Mouse (Mus musculus) hindbrain, embryonic 12.5 days (tissue): ENCODE results near the gene Klhl5. TPM values are rescaled to one million over a fixed set of nuclear protein-coding genes. Genes with fewer than 3 reads are reported as not detected.

Source experiments
- ATAC-seq: fragments of 200-750 bp; cut with Nextera tagmentation; 2 replicates; pipeline ENCODE4 v1.8.0; 2017; ENCODE audit warnings: moderate TSS enrichment; ENCODE audit not compliant: low FRiP score
- H3K27ac ChIP-seq: fragments of 300-500 bp; sonication (generic); 2 replicates; pipeline ENCODE4 v1.5.1; 2016; ENCODE audit warnings: mild to moderate bottlenecking
- H3K27me3 ChIP-seq: fragments of 300-500 bp; sonication (generic); 2 replicates; pipeline ENCODE4 v1.6.1; 2016; ENCODE audit warnings: mild to moderate bottlenecking
- H3K36me3 ChIP-seq: fragments of 300-500 bp; sonication (generic); 2 replicates; pipeline ENCODE4 v1.6.1; 2016; ENCODE audit warnings: mild to moderate bottlenecking
- H3K4me1 ChIP-seq: fragments of 300-500 bp; sonication (generic); 2 replicates; pipeline ENCODE4 v1.6.1; 2016
- H3K4me2 ChIP-seq: fragments of 300-500 bp; sonication (generic); replicated peaks from 2 replicates; pipeline ENCODE4 v1.6.1; 2016; ENCODE audit warnings: mild to moderate bottlenecking
- H3K4me3 ChIP-seq: fragments of 300-500 bp; sonication (generic); 2 replicates; pipeline ENCODE4 v1.5.1; 2016; ENCODE audit warnings: mild to moderate bottlenecking
- H3K9ac ChIP-seq: fragments of 300-500 bp; sonication (generic); 2 replicates; pipeline ENCODE4 v1.6.1; 2016; ENCODE audit warnings: mild to moderate bottlenecking, moderate library complexity
- H3K9me3 ChIP-seq: fragments of 300-500 bp; sonication (generic); replicated peaks from 2 replicates; pipeline ENCODE4 v1.6.1; 2016; ENCODE audit warnings: mild to moderate bottlenecking
- WGBS: fragments of 180-500 bp; shearing (Covaris S2); methylation state at CpG from one replicate; pipeline ENCODE4 v1.1.7; 2016; 5-methylcytosine and 5-hydroxymethylcytosine counted together
- polyA plus RNA-seq: library from polyadenylated mRNA; unstranded; fragments of >200 nt; fragmentation: Nextera tagmentation; extraction: Ambion mirVana; gene quantifications from 2 replicates; pipeline ENCODE4 v1.2.1, GENCODE M21; 2016

The Klhl5 gene
- polyA plus RNA-seq, 1 experiment from 2014 or later: 33.7 TPM

- no peaks in the 10 kb centered on the region for H3K4me1 ChIP-seq
- H3K9me3 ChIP-seq: no peaks in the 10 kb centered on the region
- peaks cover 23% of the 10 kb centered on the region for H3K36me3 ChIP-seq
- H3K27me3 ChIP-seq: no peaks in the 10 kb centered on the region
- H3K4me2 ChIP-seq: no peak overlapping the region
- no peak overlapping the region for H3K9ac ChIP-seq
- no peak for ATAC-seq
- no peak overlapping the region for H3K4me3 ChIP-seq
- 89% methylated on average over 6 of the region's 6 CpGs for WGBS
- no peak overlapping the region for H3K27ac ChIP-seq
Observed at GRCm38 (mm10) chr5:65154287-65154686, 46.9 kb downstream of the Klhl5 start.

GRCm38 (mm10) chr5:65156853-65157252, 49.5 kb downstream of the Klhl5 start:
- Histone ChIP-seq H3K4me2 (no peak overlapping the region), H3K9ac (no peak overlapping the region), H3K4me1 (no peaks in the 10 kb centered on the region), H3K4me3 (no peak overlapping the region), H3K27ac (no peak overlapping the region), H3K9me3 (no peaks in the 10 kb centered on the region), H3K27me3 (no peaks in the 10 kb centered on the region), H3K36me3 (peaks cover 24% of the 10 kb centered on the region)
- WGBS: 65% methylated on average over 2 of the region's 2 CpGs
- ATAC-seq: no peak

DNA sequence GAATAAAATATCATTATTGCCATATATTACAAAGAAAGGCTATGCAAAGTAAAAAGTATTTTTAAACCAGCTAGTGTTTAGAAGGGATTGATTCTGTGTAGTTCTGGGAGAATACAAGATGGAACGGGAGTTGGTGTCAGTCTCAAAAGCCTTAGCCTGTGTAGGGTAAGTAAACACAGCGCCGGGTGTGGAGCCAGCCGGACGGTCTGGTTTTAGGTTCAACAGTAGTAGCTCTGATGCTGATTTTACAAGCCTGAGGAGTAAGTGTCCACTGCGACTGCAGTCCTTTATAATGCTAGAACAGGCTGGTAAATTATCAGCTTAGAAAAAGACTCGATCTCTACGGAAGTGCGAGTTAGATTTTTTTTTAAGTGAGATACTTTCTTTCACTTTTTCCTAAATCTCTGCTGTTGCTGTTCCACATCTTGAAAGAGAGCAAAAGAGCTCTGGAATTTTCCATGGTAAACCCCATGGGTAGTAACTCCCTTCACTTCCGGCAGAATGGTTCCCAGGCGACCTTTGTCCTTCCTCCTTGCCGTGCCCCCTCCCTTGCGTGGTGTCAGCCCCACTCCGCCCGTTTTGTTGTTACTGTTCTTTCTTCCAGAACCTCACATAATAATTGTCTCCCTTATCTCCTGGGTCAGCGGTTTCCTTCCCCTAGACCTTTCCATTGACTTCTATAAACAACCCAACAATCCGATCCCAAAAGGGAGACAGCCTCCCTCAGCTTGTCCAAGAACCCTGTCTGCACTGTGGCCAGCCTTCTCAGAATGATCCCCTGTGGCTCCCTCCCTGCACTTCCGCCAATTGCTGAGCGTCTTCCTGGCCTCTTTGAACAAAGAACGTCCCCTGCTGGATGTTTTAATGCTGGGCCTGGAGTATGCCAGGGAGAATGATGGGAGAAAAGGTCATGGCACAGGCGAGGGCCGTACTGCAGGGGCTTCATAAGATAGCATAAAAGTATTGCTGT, 50.4 kb downstream of the Klhl5 start:
- H3K9me3 ChIP-seq: no peaks in the 10 kb centered on the region
- no peak overlapping the region for H3K9ac ChIP-seq
- no peak for ATAC-seq
- no peak overlapping the region for H3K4me2 ChIP-seq
- H3K27me3 ChIP-seq: no peaks in the 10 kb centered on the region
- H3K27ac ChIP-seq: no peak overlapping the region
- H3K4me3 ChIP-seq: no peak overlapping the region
- no peaks in the 10 kb centered on the region for H3K4me1 ChIP-seq
- peaks cover 22% of the 10 kb centered on the region for H3K36me3 ChIP-seq
- WGBS: 66% methylated on average over 22 of the region's 22 CpGs

DNA sequence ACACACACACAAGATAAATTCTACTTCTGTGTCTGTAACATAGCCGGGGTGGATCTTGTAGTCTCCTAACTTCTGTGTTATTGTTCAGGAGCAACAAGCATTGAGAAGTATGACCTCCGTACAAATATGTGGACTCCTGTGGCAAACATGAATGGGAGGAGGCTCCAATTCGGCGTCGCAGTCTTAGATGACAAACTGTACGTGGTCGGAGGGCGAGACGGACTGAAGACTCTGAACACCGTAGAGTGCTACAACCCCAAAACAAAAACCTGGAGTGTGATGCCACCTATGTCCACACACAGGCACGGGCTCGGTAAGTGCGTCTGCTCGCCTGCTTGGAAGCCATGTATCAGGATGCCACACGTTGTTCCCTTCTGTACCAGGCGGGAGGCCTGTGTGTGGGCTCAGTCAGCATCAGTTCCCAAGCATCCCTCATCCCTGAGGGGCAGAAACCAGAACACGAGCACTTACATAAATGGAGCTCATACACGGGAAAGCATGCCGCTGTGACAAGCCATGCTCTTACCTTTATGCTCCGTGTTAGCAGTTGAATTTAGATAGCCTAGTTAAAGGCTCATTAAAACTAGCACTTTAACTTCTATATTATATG, 51.5 kb downstream of the Klhl5 start:
- WGBS: 89% methylated on average over 20 of the region's 20 CpGs
- Histone ChIP-seq H3K9ac (no peak overlapping the region), H3K36me3 (peaks cover 22% of the 10 kb centered on the region), H3K27ac (no peak overlapping the region), H3K4me2 (no peak overlapping the region), H3K4me3 (no peak overlapping the region), H3K27me3 (no peaks in the 10 kb centered on the region), H3K9me3 (no peaks in the 10 kb centered on the region), H3K4me1 (no peaks in the 10 kb centered on the region; the same call in 1 of the 2 replicates)
- ATAC-seq: no peak

DNA sequence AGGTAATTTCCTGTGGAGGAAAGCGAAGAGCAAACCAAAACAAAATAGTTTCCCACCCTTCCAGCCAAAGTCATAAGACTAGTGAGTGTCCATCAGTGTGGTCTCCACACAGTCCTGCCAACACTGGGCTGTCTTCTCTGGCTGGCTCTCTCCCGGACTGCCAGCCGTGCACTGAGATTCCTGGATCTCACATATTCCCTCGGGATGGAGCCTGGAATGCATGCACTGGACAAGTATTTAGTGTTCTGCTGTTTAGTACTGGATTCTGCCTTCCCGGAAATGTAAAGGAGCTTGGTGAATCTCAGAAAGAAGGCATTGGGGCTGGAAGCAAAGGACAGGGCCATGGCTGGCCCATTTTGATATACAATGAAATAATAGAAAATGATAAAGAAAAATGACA, 55.7 kb downstream of the Klhl5 start:
- WGBS: 63% methylated on average over 5 of the region's 5 CpGs
- Histone ChIP-seq H3K4me1 (no peaks in the 10 kb centered on the region; the same call in 1 of the 2 replicates), H3K4me3 (no peak overlapping the region), H3K9ac (no peak overlapping the region), H3K4me2 (no peak overlapping the region), H3K36me3 (peaks cover 35% of the 10 kb centered on the region), H3K27ac (no peak overlapping the region), H3K27me3 (no peaks in the 10 kb centered on the region), H3K9me3 (no peaks in the 10 kb centered on the region)
- ATAC-seq: no peak

- Histone ChIP-seq H3K27ac (no peak overlapping the region), H3K9ac (no peak overlapping the region), H3K4me1 (no peaks in the 10 kb centered on the region; the same call in 1 of the 2 replicates), H3K27me3 (no peaks in the 10 kb centered on the region), H3K36me3 (peaks cover 35% of the 10 kb centered on the region), H3K4me2 (no peak overlapping the region), H3K4me3 (no peak overlapping the region), H3K9me3 (no peaks in the 10 kb centered on the region)
- WGBS: 90% methylated on average over 17 of the region's 17 CpGs
- ATAC-seq: no peak
Observed at GRCm38 (mm10) chr5:65163489-65164092, 56.3 kb downstream of the Klhl5 start.

GRCm38 (mm10) chr5:65170206-65170605, 62.9 kb downstream of the Klhl5 start:
- ATAC-seq: no peak
- Histone ChIP-seq H3K9ac (no peak overlapping the region), H3K27ac (no peak overlapping the region), H3K4me3 (no peak overlapping the region), H3K36me3 (peaks cover 12% of the 10 kb centered on the region; the same call in 1 of the 2 replicates), H3K4me1 (0 out of 2 replicates have a peak, but pooled peaks cover 2% of the 10 kb centered on the region), H3K27me3 (no peaks in the 10 kb centered on the region), H3K4me2 (no peak overlapping the region), H3K9me3 (no peaks in the 10 kb centered on the region)
- WGBS: 83% methylated on average over 9 of the region's 9 CpGs

DNA sequence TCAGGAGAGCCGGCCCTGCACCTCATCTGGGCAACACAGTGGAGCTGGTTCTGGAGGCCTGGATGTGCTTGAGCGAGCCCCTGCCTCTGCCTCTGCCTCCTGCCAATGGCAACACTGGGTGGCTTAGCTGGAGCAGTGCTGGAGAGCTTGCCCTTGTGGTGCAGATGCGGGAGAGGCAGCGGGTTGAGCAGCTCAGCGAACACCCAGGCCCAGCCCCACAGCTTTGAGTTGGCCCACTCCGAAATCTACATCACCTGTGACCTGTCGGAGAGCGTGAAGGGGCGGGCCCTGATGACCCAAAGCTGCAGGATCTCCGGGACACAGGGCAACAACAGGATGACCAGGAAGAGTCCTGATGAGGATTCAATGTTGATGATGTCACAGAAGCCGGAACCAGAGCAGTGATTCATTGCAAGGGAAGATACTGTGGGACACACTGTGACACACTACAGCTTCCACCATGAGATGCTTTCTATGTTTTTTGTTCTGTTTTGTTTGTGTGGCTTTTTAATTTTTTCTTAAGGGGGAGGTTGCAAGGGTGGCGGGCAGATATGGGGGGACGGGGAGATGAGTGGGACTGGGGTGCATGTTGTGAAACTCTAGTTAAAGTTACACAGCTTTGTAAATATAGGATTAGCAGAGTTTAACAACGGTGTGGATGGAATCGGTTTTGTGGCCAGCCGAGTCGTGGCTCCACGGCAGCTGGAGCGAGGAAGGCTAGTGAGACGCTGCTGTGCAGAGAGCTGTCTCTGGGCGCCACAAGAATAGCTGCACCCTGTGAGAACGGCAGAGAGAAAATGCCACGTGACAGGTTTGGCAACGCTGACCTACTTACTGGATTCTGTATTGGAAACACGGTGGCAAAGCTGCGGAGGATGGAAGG, 67.9 kb downstream of the Klhl5 start:
- peaks cover 19% of the 10 kb centered on the region for H3K4me1 ChIP-seq
- ATAC-seq: peak; percentile 58
- no peaks in the 10 kb centered on the region for H3K9me3 ChIP-seq
- no peaks in the 10 kb centered on the region for H3K27me3 ChIP-seq
- no peak overlapping the region for H3K27ac ChIP-seq
- 67% methylated on average over 26 of the region's 26 CpGs for WGBS
- 0 out of 2 replicates have a peak overlapping the region, but pooled peaks have one; percentile 15 for H3K4me2 ChIP-seq
- H3K4me3 ChIP-seq: no peak overlapping the region
- H3K9ac ChIP-seq: no peak overlapping the region
- H3K36me3 ChIP-seq: no peaks in the 10 kb centered on the region

GRCm38 (mm10) chr5:65175918-65176484, 68.7 kb downstream of the Klhl5 start:
- Histone ChIP-seq H3K27me3 (no peaks in the 10 kb centered on the region), H3K4me3 (no peak overlapping the region), H3K4me2 (0 out of 2 replicates have a peak overlapping the region, but pooled peaks have one; percentile 15), H3K27ac (peak overlapping the region; percentile 48), H3K9ac (no peak overlapping the region), H3K36me3 (no peaks in the 10 kb centered on the region), H3K4me1 (peaks cover 20% of the 10 kb centered on the region), H3K9me3 (no peaks in the 10 kb centered on the region)
- ATAC-seq: peak; percentile 57
- WGBS: 71% methylated on average over 13 of the region's 13 CpGs

DNA sequence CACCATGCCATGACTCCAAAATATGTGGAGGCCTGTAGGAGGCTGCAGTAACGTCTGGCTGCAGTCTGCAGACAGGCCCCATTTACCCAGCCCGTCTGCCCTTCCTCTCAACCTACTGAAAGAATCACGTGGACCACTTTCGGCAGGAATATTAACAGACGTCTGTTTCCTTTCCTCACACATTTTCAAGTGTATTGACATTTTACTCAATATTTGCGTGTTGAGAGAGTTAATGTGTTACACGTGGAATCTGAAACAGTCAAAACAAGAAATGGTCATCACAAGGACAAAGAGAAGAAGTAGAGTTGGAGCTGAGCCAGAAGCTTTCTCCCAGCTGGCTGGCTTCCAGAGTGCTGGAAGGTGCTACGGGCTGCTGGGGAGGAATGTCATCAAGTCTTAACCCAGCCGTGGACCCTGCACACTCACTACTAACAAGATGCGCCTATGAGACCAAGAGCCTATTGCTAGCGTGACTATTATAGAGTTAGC, 69.7 kb downstream of the Klhl5 start:
- peaks cover 22% of the 10 kb centered on the region for H3K4me1 ChIP-seq
- H3K9ac ChIP-seq: no peak overlapping the region
- H3K27me3 ChIP-seq: no peaks in the 10 kb centered on the region
- ATAC-seq: peak; percentile 58
- no peaks in the 10 kb centered on the region for H3K9me3 ChIP-seq
- H3K36me3 ChIP-seq: no peaks in the 10 kb centered on the region
- 55% methylated on average over 11 of the region's 11 CpGs for WGBS
- H3K27ac ChIP-seq: peak overlapping the region; percentile 13; the same call in 1 of the 2 replicates
- H3K4me2 ChIP-seq: no peak overlapping the region
- no peak overlapping the region for H3K4me3 ChIP-seq

- Histone ChIP-seq H3K9me3 (no peaks in the 10 kb centered on the region), H3K4me3 (no peak overlapping the region), H3K4me2 (no peak overlapping the region), H3K36me3 (no peaks in the 10 kb centered on the region), H3K27me3 (no peaks in the 10 kb centered on the region), H3K4me1 (peaks cover 22% of the 10 kb centered on the region), H3K27ac (no peak overlapping the region), H3K9ac (no peak overlapping the region)
- 91% methylated on average over 9 of the region's 9 CpGs for WGBS
- ATAC-seq: no peak
Observed at GRCm38 (mm10) chr5:65178477-65178876, 71.1 kb downstream of the Klhl5 start.
